Mouse (Mus musculus): ENCODE data around the gene Serpind1.

The Serpind1 gene

GRCm38 (mm10) chr16:17345813-17346155, 14.6 kb downstream of the Serpind1 start:
- in situ Hi-C loops (cut with MboI; ENCODE audit: low sequenced_read_pairs) = no loop called here

GRCm38 (mm10) chr16:17346766-17347165, 15.6 kb downstream of the Serpind1 start:
- in situ Hi-C loops (cut with MboI; ENCODE audit: low sequenced_read_pairs) = no loop called here

- in situ Hi-C loops (cut with MboI; ENCODE audit: low sequenced_read_pairs) = no loop called here
Measured at GRCm38 (mm10) chr16:17356031-17356430, 24.9 kb downstream of the Serpind1 start.

GRCm38 (mm10) chr16:17358787-17359186, 27.6 kb downstream of the Serpind1 start:
- in situ Hi-C loops (cut with MboI; ENCODE audit: low sequenced_read_pairs) = no loop called here

- in situ Hi-C loops (cut with MboI; ENCODE audit: low sequenced_read_pairs) = no loop called here
Measured at GRCm38 (mm10) chr16:17382306-17382705, 51.1 kb downstream of the Serpind1 start.

GRCm38 (mm10) chr16:17383594-17384326, 52.6 kb downstream of the Serpind1 start:
- in situ Hi-C loops (cut with MboI; ENCODE audit: low sequenced_read_pairs) = no loop called here

GRCm38 (mm10) chr16:17392784-17393183, 61.6 kb downstream of the Serpind1 start:
- in situ Hi-C loops (cut with MboI; ENCODE audit: low sequenced_read_pairs) = no loop called here
